Comparison of ENCODE assay signal across 8 mouse cellular contexts in the genomic region with DNA sequence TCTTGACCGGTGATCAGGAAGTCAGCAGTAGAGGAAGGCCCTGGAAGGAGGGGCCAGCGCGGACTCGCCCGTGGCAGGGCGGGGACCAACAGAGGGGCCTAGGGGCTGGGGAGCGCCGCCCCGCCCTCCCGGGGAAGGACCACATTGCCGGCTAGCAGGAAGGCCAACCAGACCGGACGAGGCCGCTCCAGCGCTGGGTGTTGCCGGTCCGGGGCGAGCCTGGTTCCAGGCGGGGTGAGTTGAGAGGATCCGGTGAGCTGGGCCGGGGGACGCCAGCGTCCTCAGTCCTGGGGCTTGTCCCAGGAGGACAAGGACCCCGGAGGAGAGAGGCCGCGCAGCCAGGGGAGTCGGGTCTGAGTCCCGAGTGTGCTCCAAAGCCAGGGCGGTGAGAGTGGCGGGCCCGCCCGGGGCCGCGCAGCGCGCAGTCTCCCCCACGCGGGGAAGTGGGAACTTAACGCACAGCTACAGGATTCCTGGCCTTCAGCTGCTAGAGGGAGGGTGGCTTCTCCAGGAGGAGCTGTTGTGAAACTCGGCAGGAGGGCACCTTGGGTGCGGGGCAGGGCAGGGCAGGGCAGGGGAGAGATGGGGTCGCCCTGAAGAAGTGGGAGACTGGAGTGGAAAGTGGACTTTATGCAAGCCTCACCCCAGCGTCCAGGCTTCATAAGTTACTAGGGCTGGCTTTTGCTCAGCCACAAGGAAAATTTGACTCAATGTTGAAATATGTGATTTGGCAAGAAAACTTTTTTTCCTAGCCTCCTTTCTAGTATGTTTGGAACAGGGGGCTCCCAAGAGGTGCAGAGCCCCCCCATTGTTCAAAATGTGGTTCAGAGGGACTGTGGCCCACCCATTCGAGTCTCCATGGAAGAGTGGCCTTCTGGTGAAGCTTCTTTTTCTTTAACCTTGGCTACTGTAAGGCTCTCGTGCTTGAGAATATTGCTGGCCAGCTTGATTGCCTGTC. TPM values are rescaled to one million over a fixed set of nuclear protein-coding genes. Genes with fewer than 3 reads are reported as not detected.
DNase-seq lines count a peak whose midpoint lies in the region; ATAC-seq and TF ChIP-seq lines count a peak whose summit lies in the region.

No protein-coding gene starts in this region.

- peak; percentile 96 for ATAC-seq in heart, embryonic 15.5 days (replicated peaks; ENCODE audit: insufficient number of reproducible peaks, insufficient read depth, low FRiP score, low read depth)
- ATAC-seq in neural tube, embryonic 13.5 days (ENCODE audit: low read depth), result peak; percentile 90
- peak; percentile 95 for ATAC-seq in stomach, postnatal 0 days (ENCODE audit: low FRiP score, low TSS enrichment)

- H3K27me3 ChIP-seq in E14TG2a.4 (ENCODE audit: insufficient read depth, low read length), result peaks cover 9% of the 10 kb centered on the region; the same call in 1 of the 2 replicates
- no peaks in the 10 kb centered on the region for H3K27me3 ChIP-seq in forebrain, embryonic 10.5 days (ENCODE audit: poor library complexity, severe bottlenecking)
- no peaks in the 10 kb centered on the region for H3K27me3 ChIP-seq in heart, embryonic 15.5 days
- no peaks in the 10 kb centered on the region for H3K27me3 ChIP-seq in neural tube, embryonic 13.5 days
- H3K27me3 ChIP-seq in stomach, postnatal 0 days (ENCODE audit: control insufficient read depth, insufficient read depth, low read length), result no peaks in the 10 kb centered on the region

- peak overlapping the region; percentile 91 for H3K9ac ChIP-seq in heart, embryonic 15.5 days
- H3K9ac ChIP-seq in neural tube, embryonic 13.5 days, result peak overlapping the region; percentile 84
- peak overlapping the region; percentile 89 for H3K9ac ChIP-seq in stomach, postnatal 0 days (ENCODE audit: low read length)

- no peak for TF ChIP-seq CTCF in E14TG2a.4 (conservative IDR thresholded peaks at IDR 0.05; ENCODE audit: low read length)
- TF ChIP-seq CTCF in stomach, postnatal 0 days (IDR thresholded peaks at IDR 0.05; ENCODE audit: low read depth), result peak; percentile 67

- DNase-seq in c-Kit-positive CD71-positive TER-119-negative erythroid progenitor cells, embryonic 14.5 days (ENCODE audit: low read depth), result peak; percentile 72
- peak; percentile 84 for DNase-seq in forebrain, embryonic 10.5 days (ENCODE audit: extremely low spot score, low spot score)
- DNase-seq in kidney, postnatal 10 days, result peak; percentile 95
- DNase-seq in lung, adult 18-20 months, result peak; percentile 95 to 96
- DNase-seq in stomach, postnatal 0 days (ENCODE audit: low spot score), result peak; percentile 93

- no peaks in the 10 kb centered on the region for H3K9me3 ChIP-seq in E14TG2a.4 (ENCODE audit: low read length)
- H3K9me3 ChIP-seq in forebrain, embryonic 10.5 days, result no peaks in the 10 kb centered on the region
- H3K9me3 ChIP-seq in heart, embryonic 15.5 days (replicated peaks), result no peaks in the 10 kb centered on the region
- no peaks in the 10 kb centered on the region for H3K9me3 ChIP-seq in neural tube, embryonic 13.5 days
- no peaks in the 10 kb centered on the region for H3K9me3 ChIP-seq in stomach, postnatal 0 days (ENCODE audit: control insufficient read depth, low read length)

- TF ChIP-seq EP300 in stomach, postnatal 0 days (optimal IDR thresholded peaks at IDR 0.05), result no peak

- 3% methylated on average over 45 of the region's 45 CpGs for WGBS in forebrain, embryonic 10.5 days
- WGBS in heart, embryonic 15.5 days, result 1% methylated on average over 42 of the region's 45 CpGs
- 2% methylated on average over 44 of the region's 45 CpGs for WGBS in neural tube, embryonic 13.5 days
- WGBS in stomach, postnatal 0 days, result 2% methylated on average over 43 of the region's 45 CpGs

- peaks cover 55% of the 10 kb centered on the region for H3K4me1 ChIP-seq in E14TG2a.4 (replicated peaks; ENCODE audit: low read depth, low read length)
- peaks cover 54% of the 10 kb centered on the region for H3K4me1 ChIP-seq in forebrain, embryonic 10.5 days
- peaks cover 59% of the 10 kb centered on the region for H3K4me1 ChIP-seq in heart, embryonic 15.5 days (replicated peaks)
- H3K4me1 ChIP-seq in neural tube, embryonic 13.5 days (replicated peaks), result peaks cover 40% of the 10 kb centered on the region
- H3K4me1 ChIP-seq in stomach, postnatal 0 days (replicated peaks; ENCODE audit: control insufficient read depth, insufficient read depth), result peaks cover 27% of the 10 kb centered on the region

- H3K27ac ChIP-seq in forebrain, embryonic 10.5 days, result peak overlapping the region; percentile 95
- H3K27ac ChIP-seq in heart, embryonic 15.5 days, result peak overlapping the region; percentile 96
- H3K27ac ChIP-seq in neural tube, embryonic 13.5 days (replicated peaks), result peak overlapping the region; percentile 78
- peak overlapping the region; percentile 98 for H3K27ac ChIP-seq in stomach, postnatal 0 days (replicated peaks)

- H3K4me3 ChIP-seq in E14TG2a.4 (replicated peaks; ENCODE audit: low read length), result peak overlapping the region; percentile 81
- H3K4me3 ChIP-seq in forebrain, embryonic 10.5 days, result peak overlapping the region; percentile 82
- peak overlapping the region; percentile 79 for H3K4me3 ChIP-seq in heart, embryonic 15.5 days
- peak overlapping the region; percentile 55 for H3K4me3 ChIP-seq in neural tube, embryonic 13.5 days
- H3K4me3 ChIP-seq in stomach, postnatal 0 days (ENCODE audit: low read depth, low read length), result peak overlapping the region; percentile 75

- peak overlapping the region; percentile 73 for H3K4me2 ChIP-seq in heart, embryonic 15.5 days
- H3K4me2 ChIP-seq in neural tube, embryonic 13.5 days, result peak overlapping the region; percentile 85
- peak overlapping the region; percentile 79 for H3K4me2 ChIP-seq in stomach, postnatal 0 days (replicated peaks; ENCODE audit: low read depth)

- peaks cover 14% of the 10 kb centered on the region for H3K36me3 ChIP-seq in E14TG2a.4 (ENCODE audit: insufficient read depth, low read length)
- H3K36me3 ChIP-seq in forebrain, embryonic 10.5 days (replicated peaks), result peaks cover 32% of the 10 kb centered on the region
- peaks cover 12% of the 10 kb centered on the region; the same call in 1 of the 2 replicates for H3K36me3 ChIP-seq in heart, embryonic 15.5 days
- H3K36me3 ChIP-seq in neural tube, embryonic 13.5 days, result peaks cover 13% of the 10 kb centered on the region; the same call in 1 of the 2 replicates
- peaks cover 9% of the 10 kb centered on the region for H3K36me3 ChIP-seq in stomach, postnatal 0 days (ENCODE audit: control insufficient read depth, insufficient read depth, low read length)

RNA-seq across cellular contexts. Expression of a gene that starts 6.7 kb away (rescaled TPM):
- 39.6 and 44.9 TPM in 2 replicates for polyA plus RNA-seq in forebrain, embryonic 10.5 days (2016; fragmentation: Nextera tagmentation; extraction: Ambion mirVana)
- 41.7 and 54.8 TPM in 2 replicates for polyA plus RNA-seq in heart, embryonic 15.5 days (2015; fragmentation: Nextera tagmentation; extraction: Ambion mirVana)
- 28.8 and 32.4 TPM in 2 replicates for polyA plus RNA-seq in neural tube, embryonic 13.5 days (2015; fragmentation: Nextera tagmentation; extraction: Ambion mirVana)
- polyA plus RNA-seq in stomach, postnatal 0 days (2015; fragmentation: Nextera tagmentation; extraction: Ambion mirVana), result 42.7 and 43.4 TPM in 2 replicates

RNA-seq across cellular contexts. Expression of a gene that starts 27.4 kb away (rescaled TPM):
- polyA plus RNA-seq in forebrain, embryonic 10.5 days (2016; fragmentation: Nextera tagmentation; extraction: Ambion mirVana), result 0.07 TPM in 1 of 2 replicates, not detected in the other
- 0.09 TPM in 1 of 2 replicates, not detected in the other for polyA plus RNA-seq in heart, embryonic 15.5 days (2015; fragmentation: Nextera tagmentation; extraction: Ambion mirVana)
- not detected in 2 replicates for polyA plus RNA-seq in neural tube, embryonic 13.5 days (2015; fragmentation: Nextera tagmentation; extraction: Ambion mirVana)
- not detected in 2 replicates for polyA plus RNA-seq in stomach, postnatal 0 days (2015; fragmentation: Nextera tagmentation; extraction: Ambion mirVana)

RNA-seq across cellular contexts. Expression of a gene that starts 34.4 kb away (rescaled TPM):
- not detected in 2 replicates for polyA plus RNA-seq in forebrain, embryonic 10.5 days (2016; fragmentation: Nextera tagmentation; extraction: Ambion mirVana)
- polyA plus RNA-seq in heart, embryonic 15.5 days (2015; fragmentation: Nextera tagmentation; extraction: Ambion mirVana), result not detected in 2 replicates
- polyA plus RNA-seq in neural tube, embryonic 13.5 days (2015; fragmentation: Nextera tagmentation; extraction: Ambion mirVana), result not detected in 2 replicates
- 0.10 TPM in 1 of 2 replicates, not detected in the other for polyA plus RNA-seq in stomach, postnatal 0 days (2015; fragmentation: Nextera tagmentation; extraction: Ambion mirVana)

RNA-seq across cellular contexts. Expression of a gene that starts 47.6 kb away (rescaled TPM):
- 42.3 and 49.2 TPM in 2 replicates for polyA plus RNA-seq in forebrain, embryonic 10.5 days (2016; fragmentation: Nextera tagmentation; extraction: Ambion mirVana)
- 24.2 and 26.6 TPM in 2 replicates for polyA plus RNA-seq in heart, embryonic 15.5 days (2015; fragmentation: Nextera tagmentation; extraction: Ambion mirVana)
- 44.5 and 50.0 TPM in 2 replicates for polyA plus RNA-seq in neural tube, embryonic 13.5 days (2015; fragmentation: Nextera tagmentation; extraction: Ambion mirVana)
- 9.9 and 10.0 TPM in 2 replicates for polyA plus RNA-seq in stomach, postnatal 0 days (2015; fragmentation: Nextera tagmentation; extraction: Ambion mirVana)

RNA-seq across cellular contexts. Expression of a gene that starts 53.8 kb away (rescaled TPM):
- not detected in 2 replicates for polyA plus RNA-seq in forebrain, embryonic 10.5 days (2016; fragmentation: Nextera tagmentation; extraction: Ambion mirVana)
- not detected in 2 replicates for polyA plus RNA-seq in heart, embryonic 15.5 days (2015; fragmentation: Nextera tagmentation; extraction: Ambion mirVana)
- not detected in 2 replicates for polyA plus RNA-seq in neural tube, embryonic 13.5 days (2015; fragmentation: Nextera tagmentation; extraction: Ambion mirVana)
- polyA plus RNA-seq in stomach, postnatal 0 days (2015; fragmentation: Nextera tagmentation; extraction: Ambion mirVana), result not detected in 2 replicates

Comparison
In these comparisons a context has a peak if more than half of its experiments do, and no peak if none do; other contexts are left out.
1. Peak in every context shown above with its lines: DNase-seq, ATAC-seq, H3K4me3 ChIP-seq and H3K27ac ChIP-seq.